Mouse (Mus musculus) Patski (cell line): ENCODE data around the gene Timm22. TPM values are rescaled to one million over a fixed set of nuclear protein-coding genes. Genes with fewer than 3 reads are reported as not detected.

Experiments used
- ATAC-seq: fragments of 100-300 bp; one replicate; pipeline ENCODE4 v1.8.0; 2021
- CTCF ChIA-PET: fragments of 350-600 bp; sonication (Branson Sonifier 250); formaldehyde crosslinking; loops from one replicate; lab custom pipeline; 2022; ENCODE audit warnings: inconsistent platforms; lab: Charles Lee
- POLR2A ChIA-PET: fragments of 350-600 bp; sonication (Branson Sonifier 250); formaldehyde crosslinking; loops from one replicate; lab custom pipeline; 2022; ENCODE audit warnings: antibody characterized with exemption, inconsistent platforms; lab: Charles Lee
- DNase-seq: peaks from one replicate; pipeline ENCODE4 v3.0.0-alpha.2; 2011; ENCODE audit warnings: low read depth, low spot score
- H3K27me3 ChIP-seq: fragments of 371-371 bp; one replicate; pipeline ENCODE4 v1.5.1; 2021
- CTCF ChIP-seq: fragments of 100-300 bp; IDR thresholded peaks from one replicate; pipeline ENCODE4 v1.5.1; 2021
- in situ Hi-C: fragments of 300-500 bp; cut with MboI; formaldehyde crosslinking; loops from 3 replicates; pipeline ENCODE4 v1.11.1; 2018; ENCODE audit warnings: low pct_unique_long_range_greater_than_20kb, mixed read lengths
- polyA plus RNA-seq: library from polyadenylated mRNA; unstranded; gene quantifications from one replicate; pipeline ENCODE4 v1.2.3, GENCODE M21; 2021

Timm22 gene
- polyA plus RNA-seq, 1 experiment from 2014 or later: 58.6 TPM

DNA sequence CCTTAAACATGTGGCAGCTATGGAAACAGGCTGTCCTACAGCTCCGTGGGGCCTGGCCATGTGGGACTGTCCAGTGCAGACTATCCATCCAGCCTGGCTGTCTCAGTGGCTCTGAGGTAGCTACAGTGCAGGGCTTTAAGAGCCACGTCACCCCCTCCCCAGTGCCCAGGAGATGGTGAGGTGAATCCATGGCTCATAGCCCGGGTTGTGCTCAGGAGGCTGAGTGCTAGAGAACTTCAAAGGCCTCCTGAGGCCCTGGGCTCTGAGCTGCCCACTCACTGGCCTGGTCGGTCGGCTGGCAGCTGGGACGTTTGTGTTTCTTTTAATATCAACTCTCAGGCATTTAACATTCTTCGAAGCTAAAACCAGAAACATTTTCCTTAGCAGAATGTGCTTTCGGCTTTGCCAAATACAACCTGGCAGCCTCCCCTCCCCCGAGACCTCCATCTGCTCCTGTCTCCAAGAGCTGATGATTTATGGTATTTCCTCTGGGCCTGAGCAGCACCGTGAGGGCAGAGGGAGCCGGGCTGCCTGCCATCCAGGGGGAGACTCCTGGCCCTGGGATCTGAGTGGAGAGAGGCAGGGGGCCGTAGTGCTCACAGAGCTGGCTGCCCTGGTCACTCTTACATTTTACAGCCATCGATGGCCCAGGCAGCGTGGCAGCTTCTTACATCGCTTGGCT is 42.9 kb downstream of the Timm22 start:
- POLR2A ChIA-PET: interaction anchor here (1.3 to 1.4 kb wide), 2 partner anchors 18 to 20 kb away, joined by 3 read pairs; no protein-coding TSS in a partner anchor
- ATAC-seq: no peak
- TF ChIP-seq CTCF: no peak
- in situ Hi-C loops: loop anchor here (5.0 kb wide), 1 partner anchor 198 kb away; no protein-coding TSS in a partner anchor
- CTCF ChIA-PET: interaction anchor here (1.0 to 1.6 kb wide), 4 partner anchors 10 to 57 kb away, joined by 3 to 4 read pairs (median 3); no protein-coding TSS in a partner anchor
- no peak for DNase-seq
- H3K27me3 ChIP-seq: no peaks in the 10 kb centered on the region

DNA sequence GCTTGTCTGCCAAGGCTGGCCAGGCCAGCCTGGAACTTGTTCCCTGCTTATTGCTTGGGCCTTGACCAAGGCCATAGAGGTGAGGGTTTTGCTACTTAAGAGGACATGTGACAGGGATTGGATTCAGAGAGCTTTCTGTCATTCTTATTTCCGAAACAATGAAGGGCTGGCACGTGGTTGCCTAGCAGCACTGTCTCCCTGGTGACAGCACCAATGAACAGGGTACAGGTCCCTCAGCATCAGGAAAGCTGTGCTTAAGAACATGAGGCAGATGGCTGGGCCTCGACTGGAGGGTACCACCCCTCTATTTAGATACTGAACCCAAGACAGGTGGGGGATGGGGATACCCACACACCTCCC is 43.4 kb downstream of the Timm22 start:
- no peak for TF ChIP-seq CTCF
- ATAC-seq (no peak), DNase-seq (no peak)
- CTCF ChIA-PET: no interaction called here
- H3K27me3 ChIP-seq: no peaks in the 10 kb centered on the region
- in situ Hi-C loops: loop anchor here (5.0 kb wide), 1 partner anchor 197 kb away; no protein-coding TSS in a partner anchor
- POLR2A ChIA-PET: interaction anchor here (1.3 to 1.4 kb wide), 2 partner anchors 18 to 20 kb away, joined by 3 read pairs; no protein-coding TSS in a partner anchor

DNA sequence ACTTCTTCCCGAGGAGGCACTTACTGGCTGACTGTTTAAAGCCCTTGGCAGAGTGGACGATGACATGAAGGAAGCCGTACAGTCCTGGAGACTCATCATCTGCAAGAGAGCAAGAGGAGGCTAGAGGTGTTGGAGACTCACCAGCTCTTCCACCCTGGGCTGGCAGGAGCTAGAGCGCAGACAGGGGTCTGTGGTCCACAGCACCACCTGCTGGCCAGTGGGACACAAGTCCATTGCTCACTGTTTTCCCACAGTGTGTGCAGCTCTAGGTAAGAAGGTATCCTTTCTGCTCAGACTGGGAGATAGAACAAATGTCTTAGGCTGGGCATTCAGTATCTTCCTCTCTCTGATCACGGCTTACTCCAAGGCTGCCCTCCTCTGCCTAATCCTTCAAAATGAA is 47.7 kb downstream of the Timm22 start:
- ChIA-PET CTCF (interaction anchor here (0.7 to 7.7 kb wide), 21 partner anchors 9 to 191 kb away, joined by 3 to 58 read pairs (median 4); no protein-coding TSS in a partner anchor), POLR2A (interaction anchor here (0.6 to 1.6 kb wide), 2 partner anchors 14 to 41 kb away, joined by 3 read pairs; no protein-coding TSS in a partner anchor)
- in situ Hi-C loops: loop anchor here (5.0 kb wide), 1 partner anchor 193 kb away; no protein-coding TSS in a partner anchor
- DNase-seq: no peak
- no peaks in the 10 kb centered on the region for H3K27me3 ChIP-seq
- no peak for ATAC-seq
- peak; percentile 89 for TF ChIP-seq CTCF

- in situ Hi-C loops: loop anchor here (5.0 kb wide), 1 partner anchor 41 kb away; no protein-coding TSS in a partner anchor
- peak; percentile 68 for ATAC-seq
- DNase-seq: no peak
- POLR2A ChIA-PET: interaction anchor here (1.5 to 1.6 kb wide), 3 partner anchors 39 to 50 kb away, joined by 3 to 5 read pairs (median 4); no protein-coding TSS in a partner anchor
- peak; percentile 96 for TF ChIP-seq CTCF
- no peaks in the 10 kb centered on the region for H3K27me3 ChIP-seq
- CTCF ChIA-PET: interaction anchor here (1.0 to 7.7 kb wide), 16 partner anchors 9 to 190 kb away, joined by 3 to 58 read pairs (median 5); partner anchors contain the start of gene Timm22
Measured at GRCm38 (mm10) chr11:76456233-76456632, 49.5 kb downstream of the Timm22 start.

- ATAC-seq (no peak), DNase-seq (no peak)
- TF ChIP-seq CTCF: no peak
Measured at GRCm38 (mm10) chr11:76456897-76457296, 50.1 kb downstream of the Timm22 start.

GRCm38 (mm10) chr11:76458730-76459129 is 52.0 kb downstream of the Timm22 start:
- in situ Hi-C loops: loop anchor here (5.0 kb wide), 1 partner anchor 39 kb away; no protein-coding TSS in a partner anchor
- ChIA-PET POLR2A (no interaction called here), CTCF (interaction anchor here (1.5 to 7.7 kb wide), 2 partner anchors 33 to 38 kb away, joined by 3 to 58 read pairs; no protein-coding TSS in a partner anchor)
- no peak for TF ChIP-seq CTCF
- no peaks in the 10 kb centered on the region for H3K27me3 ChIP-seq
- DNase-seq (no peak), ATAC-seq (no peak)

More at GRCm38 (mm10) chr11:76456897-76457296, 50.1 kb downstream of the Timm22 start:
- in situ Hi-C loops: loop anchor here (5.0 kb wide), 1 partner anchor 40 kb away; no protein-coding TSS in a partner anchor
- ChIA-PET POLR2A (interaction anchor here (1.6 kb wide), 1 partner anchor 50 kb away, joined by 5 read pairs; no protein-coding TSS in a partner anchor), CTCF (interaction anchor here (1.0 to 7.7 kb wide), 13 partner anchors 11 to 189 kb away, joined by 3 to 58 read pairs (median 5); partner anchors contain the start of gene Timm22)
- no peaks in the 10 kb centered on the region for H3K27me3 ChIP-seq

- POLR2A ChIA-PET: no interaction called here
Measured at GRCm38 (mm10) chr11:76459489-76459888, 52.7 kb downstream of the Timm22 start.

GRCm38 (mm10) chr11:76461201-76461600 is 54.4 kb downstream of the Timm22 start:
- no peak for ATAC-seq
- DNase-seq: no peak
- in situ Hi-C loops: no loop called here
- TF ChIP-seq CTCF: no peak
- ChIA-PET CTCF (interaction anchor here (1.0 to 1.7 kb wide), 3 partner anchors 9 to 40 kb away, joined by 3 read pairs; no protein-coding TSS in a partner anchor), POLR2A (interaction anchor here (0.6 kb wide), 1 partner anchor 29 kb away, joined by 3 read pairs; no protein-coding TSS in a partner anchor)
- H3K27me3 ChIP-seq: no peaks in the 10 kb centered on the region

More at GRCm38 (mm10) chr11:76459489-76459888, 52.7 kb downstream of the Timm22 start:
- no peaks in the 10 kb centered on the region for H3K27me3 ChIP-seq
- in situ Hi-C loops: loop anchor here (5.0 kb wide), 1 partner anchor 38 kb away; no protein-coding TSS in a partner anchor
- TF ChIP-seq CTCF: no peak
- DNase-seq (no peak), ATAC-seq (no peak)
- CTCF ChIA-PET: interaction anchor here (0.7 to 7.7 kb wide), 5 partner anchors 10 to 37 kb away, joined by 3 to 58 read pairs (median 3); no protein-coding TSS in a partner anchor

DNA sequence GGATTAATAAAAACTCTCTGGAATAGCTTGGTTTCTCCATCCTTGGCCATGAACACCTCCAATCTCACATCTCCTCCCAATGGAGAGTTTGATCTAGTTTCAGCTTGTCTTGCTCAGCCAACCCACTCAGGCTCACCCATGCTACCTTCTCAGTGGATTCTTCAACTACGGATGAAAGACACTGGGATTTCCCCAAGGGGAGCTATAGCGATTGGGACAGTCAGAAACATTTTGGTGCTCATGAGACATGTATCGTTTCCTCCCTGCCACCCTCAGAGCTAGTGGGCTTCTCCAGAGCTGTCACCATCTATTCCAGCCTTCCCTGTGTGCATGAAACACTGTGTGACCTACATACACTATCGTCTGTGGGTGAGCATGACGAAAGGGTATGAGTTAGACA is 54.9 kb downstream of the Timm22 start:
- no peak for TF ChIP-seq CTCF
- in situ Hi-C loops: no loop called here
- no peak for ATAC-seq
- ChIA-PET CTCF (interaction anchor here (1.0 to 1.7 kb wide), 3 partner anchors 9 to 40 kb away, joined by 3 read pairs; no protein-coding TSS in a partner anchor), POLR2A (no interaction called here)
- no peak for DNase-seq
- H3K27me3 ChIP-seq: no peaks in the 10 kb centered on the region

DNA sequence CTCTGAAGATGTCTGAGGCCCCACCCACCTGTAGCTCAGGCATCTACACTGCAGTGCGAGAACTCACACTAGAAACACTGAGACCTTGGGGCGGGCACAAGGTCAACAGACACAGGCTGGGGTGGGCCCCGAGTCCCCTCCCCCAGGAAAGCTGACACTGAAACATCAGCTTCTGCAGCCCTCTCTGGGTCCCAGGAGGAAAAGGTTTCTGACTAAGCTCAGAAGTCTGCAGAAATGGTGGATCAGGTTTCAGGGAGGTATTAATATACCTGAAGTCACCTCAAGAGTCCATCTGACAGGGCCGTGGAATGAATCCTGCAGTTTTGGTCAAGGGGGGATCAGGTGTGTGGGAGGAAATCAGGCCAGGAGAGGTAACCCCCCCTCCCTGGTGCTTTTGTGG is 59.1 kb downstream of the Timm22 start:
- POLR2A ChIA-PET: no interaction called here
- no peak for TF ChIP-seq CTCF
- CTCF ChIA-PET: interaction anchor here (1.2 to 6.4 kb wide), 2 partner anchors 10 to 40 kb away, joined by 4 to 34 read pairs; no protein-coding TSS in a partner anchor
- ATAC-seq (no peak), DNase-seq (no peak)
- in situ Hi-C loops: no loop called here
- H3K27me3 ChIP-seq: no peaks in the 10 kb centered on the region

Other genes with a start within 250 kb of the Timm22 start
- 53.0 TPM for gene Vps53, start 227.3 kb upstream of the Timm22 start, polyA plus RNA-seq
- gene Fam57a, start 227.3 kb upstream of the Timm22 start, polyA plus RNA-seq: 5.9 TPM
- gene Dbil5, start 189.3 kb upstream of the Timm22 start, polyA plus RNA-seq: 0.67 TPM
- 4.4 TPM for gene Gemin4, start 189.3 kb upstream of the Timm22 start, polyA plus RNA-seq
- 15.4 TPM for gene Mrm3, start 163.2 kb upstream of the Timm22 start, polyA plus RNA-seq
- 151 TPM for gene Glod4, start 163.2 kb upstream of the Timm22 start, polyA plus RNA-seq
- gene Nxn, start 7.8 kb upstream of the Timm22 start, polyA plus RNA-seq: 107 TPM
- gene Abr, start 215.4 kb downstream of the Timm22 start, polyA plus RNA-seq: 136 TPM